Mouse (Mus musculus) spleen, postnatal 10 days (tissue): Measurements from ENCODE around the gene Pmm1.
"Not testable (repeated sequence)": the region's sequence is repeated elsewhere in the genome, so short reads cannot be mapped to it uniquely, and the experiment has no call there.

Experiments
- DNase-seq, 2 experiments: peaks; one replicate each; pipeline ENCODE4 v3.0.0; 2021 to 2022; ENCODE audit warnings: low spot score in 2 of 2

Gene Pmm1

GRCm38 (mm10) chr15:81927741-81928140 is 33.0 kb downstream of the Pmm1 start:
- no peak for DNase-seq

GRCm38 (mm10) chr15:81926446-81926822 is 34.3 kb downstream of the Pmm1 start:
- no peak for DNase-seq

GRCm38 (mm10) chr15:81925760-81926445 is 34.8 kb downstream of the Pmm1 start, which contains the start of gene Polr3h:
TSS of gene Polr3h (minus strand) at chr15:81926240.
- DNase-seq = peak; percentile 82 to 97

GRCm38 (mm10) chr15:81924933-81925332 is 35.8 kb downstream of the Pmm1 start:
- no peak for DNase-seq

DNA sequence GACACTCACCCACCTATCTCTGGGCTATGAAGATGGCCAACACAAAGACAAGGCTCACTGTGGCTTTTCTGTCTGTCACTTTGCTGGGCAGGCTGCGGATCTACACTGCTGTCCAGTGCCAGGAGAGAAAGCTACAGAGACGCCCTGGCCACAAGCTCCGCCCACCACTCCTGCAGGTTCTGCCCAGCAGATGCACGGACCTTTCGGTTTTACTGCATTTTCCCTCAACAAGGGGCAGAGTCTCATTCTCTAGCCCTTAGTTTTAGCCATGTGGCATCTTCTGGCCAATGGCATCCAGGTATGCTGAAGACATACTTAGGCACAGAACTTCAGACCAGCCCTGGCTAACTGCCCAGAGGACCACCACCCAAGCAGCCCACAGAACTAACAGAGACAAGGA is 39.5 kb downstream of the Pmm1 start:
- DNase-seq = no peak

DNA sequence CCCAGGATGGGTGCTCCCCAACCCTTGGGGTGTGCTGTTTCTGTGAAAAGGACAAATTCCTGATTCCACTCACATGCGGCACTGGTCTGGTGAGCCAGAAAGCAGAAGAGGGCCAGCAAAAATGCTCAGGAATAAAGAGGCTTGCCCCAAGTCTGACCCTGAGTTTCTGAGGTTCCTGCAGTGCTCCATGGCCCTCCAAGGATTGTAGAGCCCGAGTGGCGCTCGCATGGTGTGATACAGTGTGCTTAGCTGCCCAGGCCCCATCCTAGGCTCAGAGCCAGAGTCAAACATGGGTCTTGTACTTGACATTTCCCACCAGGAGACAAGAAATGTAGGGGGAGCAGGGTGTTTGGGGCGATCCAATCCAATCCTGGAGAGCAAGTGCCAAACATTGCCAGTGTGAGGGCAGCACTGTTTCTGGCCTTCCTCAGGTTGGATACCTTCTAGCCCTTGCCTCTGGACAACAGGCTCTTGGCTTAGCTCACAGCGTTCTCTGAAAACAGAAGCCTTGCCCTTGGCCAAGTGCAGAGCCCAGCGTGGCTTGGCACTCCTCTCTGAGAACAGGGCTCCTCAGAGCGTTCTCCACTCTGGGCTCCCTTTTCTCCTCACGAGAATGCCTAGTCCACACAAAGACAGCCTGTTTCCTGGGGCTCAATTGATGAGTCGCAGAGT is 40.0 kb downstream of the Pmm1 start:
- no peak for DNase-seq

GRCm38 (mm10) chr15:81919062-81919461 is 41.7 kb downstream of the Pmm1 start:
- DNase-seq = no peak

- peak; percentile 72 to 89 for DNase-seq
These were observed 42.9 kb downstream of the Pmm1 start for GRCm38 (mm10) chr15:81917621-81918463.

- DNase-seq = no peak
These were observed 43.5 kb downstream of the Pmm1 start for GRCm38 (mm10) chr15:81917201-81917600.

- no peak for DNase-seq
These were observed 45.1 kb downstream of the Pmm1 start for GRCm38 (mm10) chr15:81915663-81916062.

DNA sequence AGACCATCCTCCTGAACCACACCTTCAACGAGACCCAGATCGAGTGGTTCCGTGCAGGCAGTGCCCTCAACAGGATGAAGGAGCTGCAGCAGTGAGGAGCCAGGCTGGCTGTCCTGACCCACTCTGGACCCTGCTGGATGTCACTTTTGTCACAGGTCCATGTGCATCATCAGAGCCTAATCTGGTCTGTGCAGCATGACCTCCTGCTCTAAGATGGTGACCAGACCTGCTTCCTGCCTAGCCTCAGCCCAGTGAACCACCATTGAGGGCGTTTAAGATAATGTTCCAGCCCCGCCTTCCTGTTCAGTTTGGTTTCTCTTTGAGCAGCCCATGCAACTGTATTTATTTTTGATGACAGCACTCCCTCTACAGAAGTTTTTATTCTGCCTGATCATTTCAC is 46.1 kb downstream of the Pmm1 start:
- no peak for DNase-seq

- no peak for DNase-seq
These were observed 48.2 kb downstream of the Pmm1 start for GRCm38 (mm10) chr15:81912498-81912897.

- DNase-seq = not testable (repeated sequence)
These were observed 52.0 kb downstream of the Pmm1 start for GRCm38 (mm10) chr15:81908767-81909166.

DNA sequence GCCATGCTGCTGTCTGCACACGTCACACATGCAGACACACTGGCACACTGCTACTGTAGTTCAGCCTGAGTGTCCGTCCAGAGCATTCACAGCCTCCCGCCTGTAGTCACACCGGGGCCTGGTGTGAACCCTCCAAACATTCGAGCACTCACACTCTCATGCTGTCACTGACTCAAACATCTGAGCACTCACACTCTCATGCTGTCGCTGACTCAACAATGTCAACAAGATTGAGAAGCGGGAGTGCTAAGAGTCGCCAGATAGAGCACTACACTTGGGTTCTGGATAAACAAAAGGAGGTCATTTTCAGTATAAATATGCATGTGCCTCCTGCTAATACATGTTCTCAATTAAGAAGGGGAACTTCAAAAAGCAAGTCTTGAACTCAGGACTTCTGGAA is 52.8 kb downstream of the Pmm1 start:
- DNase-seq = no peak

DNA sequence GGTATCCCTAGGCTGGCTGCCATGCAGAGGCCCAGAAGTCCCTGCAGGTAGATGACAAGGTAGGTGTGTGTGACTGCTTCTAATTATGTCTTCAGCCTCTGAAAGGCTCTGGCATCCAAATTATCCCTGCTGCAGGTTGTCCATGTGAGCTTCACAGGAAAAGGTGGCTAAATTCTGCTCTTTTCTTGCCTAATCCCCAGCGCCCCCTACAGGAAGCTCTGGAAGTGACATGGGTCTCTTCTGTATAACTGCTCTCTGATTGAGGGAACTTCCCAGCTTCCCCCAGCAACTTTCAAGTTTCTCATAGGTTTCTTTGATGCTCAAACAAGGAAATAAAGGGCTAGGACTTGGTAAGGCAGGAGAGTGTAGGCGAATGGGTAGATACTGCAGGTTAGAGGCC is 55.8 kb downstream of the Pmm1 start:
- peak; percentile 68 to 88 for DNase-seq
